Mouse (Mus musculus): Measurements from ENCODE around the gene Klhl3. TPM values are rescaled to one million over a fixed set of nuclear protein-coding genes. Genes with fewer than 3 reads are reported as not detected.
A peak's percentile ranks its signal among the peaks of the same experiment; 100 is the strongest.
"Not testable (repeated sequence)": the region's sequence is repeated elsewhere in the genome, so short reads cannot be mapped to it uniquely, and the experiment has no call there.

Gene Klhl3
- polyA plus RNA-seq, 1 experiment = 0.25 TPM

DNA sequence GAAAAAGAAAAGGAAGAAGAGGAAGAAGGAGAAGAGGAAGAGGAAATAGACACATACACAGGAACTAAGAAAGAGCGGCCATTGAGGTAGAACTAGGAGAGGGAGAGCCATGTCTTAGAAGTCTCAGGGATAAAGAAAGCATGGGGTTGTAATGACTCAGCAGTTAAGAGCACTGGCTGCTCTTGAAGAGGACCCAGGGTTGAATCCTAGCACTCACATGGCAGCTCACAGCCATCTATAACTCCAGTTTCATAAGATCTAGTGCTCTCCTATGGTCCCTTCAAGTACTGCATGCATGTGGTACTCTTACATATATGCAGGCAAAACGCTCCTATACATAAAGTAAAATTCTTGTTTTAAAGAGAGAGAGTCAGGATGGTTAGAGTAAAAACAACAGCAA is 42.6 kb upstream of the Klhl3 start:
- Histone ChIP-seq H3K27ac (ENCODE audit: insufficient read depth, low read length) (no peak overlapping the region), H3K9ac (ENCODE audit: low read depth, poor library complexity, severe bottlenecking) (no peak overlapping the region), H3K27me3 (ENCODE audit: control insufficient read depth, insufficient read depth, low read length, poor library complexity, severe bottlenecking) (no peaks in the 10 kb centered on the region), H3K36me3 (ENCODE audit: control insufficient read depth, insufficient read depth, low read length, poor library complexity, severe bottlenecking) (0 out of 2 replicates have a peak, but pooled peaks cover 4% of the 10 kb centered on the region), H3K9me3 (replicated peaks; ENCODE audit: control insufficient read depth, insufficient read depth, low read length, poor library complexity, severe bottlenecking) (no peaks in the 10 kb centered on the region), H3K4me3 (ENCODE audit: low read depth, low read length) (no peak overlapping the region), H3K4me1 (ENCODE audit: control insufficient read depth, insufficient read depth, low read length) (no peaks in the 10 kb centered on the region)
- TF ChIP-seq EP300 (IDR thresholded peaks at IDR 0.05; ENCODE audit: insufficient read depth, low read depth, low read length) = no peak
- no peak for TF ChIP-seq CTCF (IDR thresholded peaks at IDR 0.05; ENCODE audit: low read depth, low read length)
- no peak for TF ChIP-seq POLR2A (IDR thresholded peaks at IDR 0.05; ENCODE audit: insufficient read depth, low read length)

DNA sequence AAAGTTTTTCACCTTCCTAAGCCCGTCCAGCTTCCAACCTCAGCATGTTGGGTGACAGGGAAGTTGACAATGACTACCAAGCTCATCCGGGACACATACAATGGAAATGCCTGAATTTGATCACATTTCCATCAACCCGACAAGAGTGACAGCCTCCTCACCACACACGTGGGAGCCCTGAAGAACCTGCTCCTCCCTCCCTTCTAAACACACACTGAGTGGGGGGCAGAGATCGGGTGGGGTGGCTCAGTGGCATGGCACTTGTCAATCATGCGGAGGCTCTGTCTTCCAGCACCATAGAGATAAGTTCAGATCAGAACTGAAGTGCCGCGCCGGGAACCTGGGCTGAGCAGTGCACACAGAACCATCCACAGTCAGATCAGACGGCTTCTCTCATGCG is 37.0 kb upstream of the Klhl3 start:
- Histone ChIP-seq H3K4me3 (ENCODE audit: low read depth, low read length) (no peak overlapping the region), H3K9me3 (replicated peaks; ENCODE audit: control insufficient read depth, insufficient read depth, low read length, poor library complexity, severe bottlenecking) (peaks cover 2% of the 10 kb centered on the region; the same call in 1 of the 2 replicates), H3K27ac (ENCODE audit: insufficient read depth, low read length) (no peak overlapping the region), H3K27me3 (ENCODE audit: control insufficient read depth, insufficient read depth, low read length, poor library complexity, severe bottlenecking) (no peaks in the 10 kb centered on the region), H3K4me1 (ENCODE audit: control insufficient read depth, insufficient read depth, low read length) (no peaks in the 10 kb centered on the region), H3K9ac (ENCODE audit: low read depth, poor library complexity, severe bottlenecking) (no peak overlapping the region), H3K36me3 (ENCODE audit: control insufficient read depth, insufficient read depth, low read length, poor library complexity, severe bottlenecking) (no peaks in the 10 kb centered on the region)
- TF ChIP-seq CTCF (IDR thresholded peaks at IDR 0.05; ENCODE audit: low read depth, low read length) = no peak
- TF ChIP-seq POLR2A (IDR thresholded peaks at IDR 0.05; ENCODE audit: insufficient read depth, low read length) = no peak
- TF ChIP-seq EP300 (IDR thresholded peaks at IDR 0.05; ENCODE audit: insufficient read depth, low read depth, low read length) = no peak

DNA sequence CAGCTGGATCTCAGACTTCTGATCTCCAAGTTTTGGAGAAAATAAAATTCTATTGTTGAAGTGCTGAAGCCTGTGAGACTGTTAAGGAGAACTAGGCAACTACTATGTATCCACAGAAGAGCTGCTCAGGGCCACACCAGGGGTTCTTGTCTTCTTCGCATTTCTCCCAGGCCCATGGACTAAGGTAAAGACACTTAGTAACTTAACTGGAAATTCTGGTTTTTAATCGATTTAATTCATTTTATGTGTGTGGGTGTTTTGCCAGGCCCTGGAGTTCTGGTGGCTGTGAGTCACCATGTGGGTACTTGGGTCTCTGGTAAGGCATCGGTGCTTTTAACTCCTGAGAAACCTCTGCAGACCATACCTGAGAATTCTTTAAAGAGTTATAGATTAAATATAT is 36.2 kb upstream of the Klhl3 start:
- no peaks in the 10 kb centered on the region for H3K4me1 ChIP-seq (ENCODE audit: control insufficient read depth, insufficient read depth, low read length)
- no peak overlapping the region for H3K27ac ChIP-seq (ENCODE audit: insufficient read depth, low read length)
- no peaks in the 10 kb centered on the region for H3K27me3 ChIP-seq (ENCODE audit: control insufficient read depth, insufficient read depth, low read length, poor library complexity, severe bottlenecking)
- no peak overlapping the region for H3K4me3 ChIP-seq (ENCODE audit: low read depth, low read length)
- H3K36me3 ChIP-seq (ENCODE audit: control insufficient read depth, insufficient read depth, low read length, poor library complexity, severe bottlenecking) = no peaks in the 10 kb centered on the region
- TF ChIP-seq CTCF (IDR thresholded peaks at IDR 0.05; ENCODE audit: low read depth, low read length) = no peak
- TF ChIP-seq EP300 (IDR thresholded peaks at IDR 0.05; ENCODE audit: insufficient read depth, low read depth, low read length) = no peak
- no peak for TF ChIP-seq POLR2A (IDR thresholded peaks at IDR 0.05; ENCODE audit: insufficient read depth, low read length)
- H3K9me3 ChIP-seq (replicated peaks; ENCODE audit: control insufficient read depth, insufficient read depth, low read length, poor library complexity, severe bottlenecking) = peaks cover 2% of the 10 kb centered on the region; the same call in 1 of the 2 replicates
- no peak overlapping the region for H3K9ac ChIP-seq (ENCODE audit: low read depth, poor library complexity, severe bottlenecking)

DNA sequence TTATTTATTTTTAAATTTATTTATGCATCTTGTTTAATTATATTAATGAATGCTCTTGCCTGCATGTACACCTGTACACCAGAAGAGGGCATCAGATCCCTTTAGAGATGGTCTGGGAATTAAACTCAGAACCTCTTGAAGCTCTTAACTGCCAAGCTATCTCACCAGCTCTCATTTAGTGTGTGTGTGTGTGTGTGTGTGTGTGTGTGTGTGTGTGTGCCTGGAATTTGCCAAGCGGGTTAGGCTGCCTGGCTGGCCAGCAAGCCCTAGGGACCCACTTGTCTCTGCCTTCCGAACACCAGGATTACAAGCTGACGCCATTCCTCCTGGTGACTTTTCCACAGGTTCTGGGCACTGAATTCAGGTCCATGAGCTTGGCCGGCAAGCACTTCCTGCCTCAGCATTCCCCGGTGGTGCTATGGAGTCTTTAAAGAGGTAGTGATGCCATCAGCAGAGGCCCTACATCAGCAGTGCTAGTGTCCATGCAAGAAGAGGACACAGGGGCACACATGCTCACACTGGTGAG is 35.7 kb upstream of the Klhl3 start:
- Histone ChIP-seq H3K27ac (ENCODE audit: insufficient read depth, low read length) (no peak overlapping the region), H3K4me3 (ENCODE audit: low read depth, low read length) (no peak overlapping the region), H3K9me3 (replicated peaks; ENCODE audit: control insufficient read depth, insufficient read depth, low read length, poor library complexity, severe bottlenecking) (peaks cover 2% of the 10 kb centered on the region; the same call in 1 of the 2 replicates)

DNA sequence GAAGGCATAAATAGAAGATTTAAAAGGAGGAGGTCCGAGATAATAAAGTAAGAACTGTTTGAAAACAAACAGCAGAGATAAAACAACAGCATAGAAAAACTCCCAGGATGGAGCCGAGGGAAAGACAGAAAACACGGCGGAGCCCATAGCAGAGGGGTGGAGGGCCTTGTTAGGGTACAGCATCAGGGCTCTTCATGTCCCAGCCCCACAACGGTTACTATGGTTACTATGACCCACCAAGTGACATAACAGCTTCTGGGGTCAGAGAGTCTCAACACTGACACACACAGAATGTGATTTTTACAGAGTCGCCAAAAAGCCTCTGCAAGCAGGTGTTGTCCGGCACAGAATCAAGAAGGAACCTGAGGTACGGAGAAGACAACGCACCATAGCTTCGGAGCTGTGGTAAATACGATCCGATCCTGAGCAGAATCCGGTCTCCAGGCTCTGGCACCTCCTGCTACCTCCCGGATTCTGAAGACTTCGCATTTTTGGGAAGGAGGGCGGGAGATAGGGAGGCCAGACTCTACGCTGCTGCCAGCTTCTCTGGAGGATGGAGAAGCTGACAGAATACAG is 35.0 kb upstream of the Klhl3 start:
- no peak overlapping the region for H3K27ac ChIP-seq (ENCODE audit: insufficient read depth, low read length)
- no peaks in the 10 kb centered on the region for H3K27me3 ChIP-seq (ENCODE audit: control insufficient read depth, insufficient read depth, low read length, poor library complexity, severe bottlenecking)
- peak overlapping the region; percentile 39 for H3K4me3 ChIP-seq (ENCODE audit: low read depth, low read length)
- no peaks in the 10 kb centered on the region for H3K36me3 ChIP-seq (ENCODE audit: control insufficient read depth, insufficient read depth, low read length, poor library complexity, severe bottlenecking)
- no peaks in the 10 kb centered on the region for H3K4me1 ChIP-seq (ENCODE audit: control insufficient read depth, insufficient read depth, low read length)
- no peak for TF ChIP-seq CTCF (IDR thresholded peaks at IDR 0.05; ENCODE audit: low read depth, low read length)
- no peak for TF ChIP-seq POLR2A (IDR thresholded peaks at IDR 0.05; ENCODE audit: insufficient read depth, low read length)
- no peak for TF ChIP-seq EP300 (IDR thresholded peaks at IDR 0.05; ENCODE audit: insufficient read depth, low read depth, low read length)
- H3K9ac ChIP-seq (ENCODE audit: low read depth, poor library complexity, severe bottlenecking) = peak overlapping the region; percentile 46; the same call in 1 of the 2 replicates
- peaks cover 2% of the 10 kb centered on the region; the same call in 1 of the 2 replicates for H3K9me3 ChIP-seq (replicated peaks; ENCODE audit: control insufficient read depth, insufficient read depth, low read length, poor library complexity, severe bottlenecking)

More for the DNA sequence above, 35.7 kb upstream of the Klhl3 start:
- H3K4me1 ChIP-seq (ENCODE audit: control insufficient read depth, insufficient read depth, low read length) = no peaks in the 10 kb centered on the region
- TF ChIP-seq EP300 (IDR thresholded peaks at IDR 0.05; ENCODE audit: insufficient read depth, low read depth, low read length) (no peak), CTCF (IDR thresholded peaks at IDR 0.05; ENCODE audit: low read depth, low read length) (peak; percentile 3), POLR2A (IDR thresholded peaks at IDR 0.05; ENCODE audit: insufficient read depth, low read length) (no peak)
- peak overlapping the region; percentile 46; the same call in 1 of the 2 replicates for H3K9ac ChIP-seq (ENCODE audit: low read depth, poor library complexity, severe bottlenecking)
- no peaks in the 10 kb centered on the region for H3K27me3 ChIP-seq (ENCODE audit: control insufficient read depth, insufficient read depth, low read length, poor library complexity, severe bottlenecking)
- no peaks in the 10 kb centered on the region for H3K36me3 ChIP-seq (ENCODE audit: control insufficient read depth, insufficient read depth, low read length, poor library complexity, severe bottlenecking)

DNA sequence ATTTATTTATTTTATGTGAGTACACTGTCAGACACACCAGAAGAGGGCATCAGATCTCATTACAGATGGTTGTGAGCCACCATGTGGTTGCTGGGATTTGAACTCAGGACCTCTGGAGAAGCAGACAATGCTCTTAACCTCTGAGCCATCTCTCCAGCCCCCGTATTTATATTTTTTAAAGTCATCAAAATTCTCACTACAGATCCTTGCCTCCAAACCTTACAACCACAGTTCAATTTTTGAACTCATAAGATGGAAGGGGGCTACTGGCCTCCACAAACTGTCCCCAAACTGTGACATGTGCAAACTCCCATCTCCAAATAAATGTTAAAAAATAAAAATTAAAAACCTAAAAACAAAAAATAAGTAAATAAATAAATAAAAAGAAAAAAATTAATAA is 34.4 kb upstream of the Klhl3 start:
- H3K36me3 ChIP-seq (ENCODE audit: control insufficient read depth, insufficient read depth, low read length, poor library complexity, severe bottlenecking) = no peaks in the 10 kb centered on the region
- H3K4me1 ChIP-seq (ENCODE audit: control insufficient read depth, insufficient read depth, low read length) = no peaks in the 10 kb centered on the region
- H3K9me3 ChIP-seq (replicated peaks; ENCODE audit: control insufficient read depth, insufficient read depth, low read length, poor library complexity, severe bottlenecking) = peaks cover 2% of the 10 kb centered on the region; the same call in 1 of the 2 replicates
- no peak overlapping the region for H3K27ac ChIP-seq (ENCODE audit: insufficient read depth, low read length)
- no peak overlapping the region for H3K4me3 ChIP-seq (ENCODE audit: low read depth, low read length)
- TF ChIP-seq CTCF (IDR thresholded peaks at IDR 0.05; ENCODE audit: low read depth, low read length) = no peak
- no peak for TF ChIP-seq POLR2A (IDR thresholded peaks at IDR 0.05; ENCODE audit: insufficient read depth, low read length)
- no peak for TF ChIP-seq EP300 (IDR thresholded peaks at IDR 0.05; ENCODE audit: insufficient read depth, low read depth, low read length)
- H3K27me3 ChIP-seq (ENCODE audit: control insufficient read depth, insufficient read depth, low read length, poor library complexity, severe bottlenecking) = no peaks in the 10 kb centered on the region
- no peak overlapping the region for H3K9ac ChIP-seq (ENCODE audit: low read depth, poor library complexity, severe bottlenecking)

DNA sequence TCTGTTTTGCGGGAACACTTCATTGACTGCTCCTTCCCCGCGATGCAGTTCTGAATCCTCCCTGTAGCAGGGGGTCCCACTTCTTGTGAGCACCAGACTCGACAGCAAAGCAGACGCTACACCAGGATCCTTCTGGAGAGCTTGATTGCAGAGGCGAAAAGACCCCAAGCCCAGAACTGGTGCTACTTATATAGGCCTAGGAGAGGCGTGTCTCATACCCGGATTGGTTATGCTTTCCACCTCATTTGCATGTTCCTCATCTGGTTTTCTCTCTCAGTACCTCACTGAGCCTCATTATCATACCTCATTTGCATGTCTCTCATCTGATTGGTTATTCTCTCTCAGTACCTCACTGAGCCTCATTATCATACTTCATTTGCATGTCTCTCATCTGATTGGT is 33.2 kb upstream of the Klhl3 start:
- H3K4me1 ChIP-seq (ENCODE audit: control insufficient read depth, insufficient read depth, low read length); H3K27ac ChIP-seq (ENCODE audit: insufficient read depth, low read length); H3K9me3 ChIP-seq (replicated peaks; ENCODE audit: control insufficient read depth, insufficient read depth, low read length, poor library complexity, severe bottlenecking); H3K27me3 ChIP-seq (ENCODE audit: control insufficient read depth, insufficient read depth, low read length, poor library complexity, severe bottlenecking); H3K36me3 ChIP-seq (ENCODE audit: control insufficient read depth, insufficient read depth, low read length, poor library complexity, severe bottlenecking); H3K4me3 ChIP-seq (ENCODE audit: low read depth, low read length); H3K9ac ChIP-seq (ENCODE audit: low read depth, poor library complexity, severe bottlenecking): not testable (repeated sequence)

Measured in ES-Bruce4 (cell line).